Mouse (Mus musculus): ENCODE measurements around the gene Nalcn.

The Nalcn gene

GRCm38 (mm10) chr14:123512923-123513322, 114.0 kb downstream of the Nalcn start:
- no peak for DNase-seq (ENCODE audit: low read depth)

GRCm38 (mm10) chr14:123495544-123495943, 131.4 kb downstream of the Nalcn start:
- DNase-seq (ENCODE audit: low read depth), result no peak

GRCm38 (mm10) chr14:123488575-123489207, 138.3 kb downstream of the Nalcn start:
- no peak for DNase-seq (ENCODE audit: low read depth)

- DNase-seq (ENCODE audit: low read depth), result no peak
These were observed 164.9 kb downstream of the Nalcn start for GRCm38 (mm10) chr14:123462026-123462425.

- DNase-seq (ENCODE audit: low read depth), result no peak
These were observed 180.9 kb downstream of the Nalcn start for GRCm38 (mm10) chr14:123446031-123446430.

- no peak for DNase-seq (ENCODE audit: low read depth)
These were observed 191.4 kb downstream of the Nalcn start for GRCm38 (mm10) chr14:123435542-123435941.

GRCm38 (mm10) chr14:123376167-123376855, 250.6 kb downstream of the Nalcn start:
- DNase-seq (ENCODE audit: low read depth), result no peak

- peak; percentile 15 for DNase-seq (ENCODE audit: low read depth)
These were observed 255.4 kb downstream of the Nalcn start for GRCm38 (mm10) chr14:123371522-123371921.

GRCm38 (mm10) chr14:123359691-123360090, 267.3 kb downstream of the Nalcn start:
- no peak for DNase-seq (ENCODE audit: low read depth)

- DNase-seq (ENCODE audit: low read depth), result peak; percentile 25
These were observed 274.0 kb downstream of the Nalcn start for GRCm38 (mm10) chr14:123352973-123353372.

GRCm38 (mm10) chr14:123331841-123332240, 295.1 kb downstream of the Nalcn start:
- DNase-seq (ENCODE audit: low read depth), result no peak

- DNase-seq (ENCODE audit: low read depth), result no peak
These were observed 312.6 kb downstream of the Nalcn start for GRCm38 (mm10) chr14:123314369-123314768.

- DNase-seq (ENCODE audit: low read depth), result no peak
These were observed 314.6 kb downstream of the Nalcn start for GRCm38 (mm10) chr14:123312371-123312770.

- DNase-seq (ENCODE audit: low read depth), result peak; percentile 85
These were observed 330.9 kb downstream of the Nalcn start for GRCm38 (mm10) chr14:123296068-123296467.

- peak; percentile 24 for DNase-seq (ENCODE audit: low read depth)
These were observed 335.6 kb downstream of the Nalcn start for GRCm38 (mm10) chr14:123291118-123292007.

GRCm38 (mm10) chr14:123282165-123282564, 344.8 kb downstream of the Nalcn start:
- DNase-seq (ENCODE audit: low read depth), result no peak

- DNase-seq (ENCODE audit: low read depth), result no peak
These were observed 354.8 kb downstream of the Nalcn start for GRCm38 (mm10) chr14:123272121-123272520.

GRCm38 (mm10) chr14:123240738-123241137, 386.2 kb downstream of the Nalcn start:
- DNase-seq (ENCODE audit: low read depth), result no peak

GRCm38 (mm10) chr14:123239945-123240344, 387.0 kb downstream of the Nalcn start:
- peak; percentile 39 for DNase-seq (ENCODE audit: low read depth)

GRCm38 (mm10) chr14:123237002-123237401, 389.9 kb downstream of the Nalcn start:
- no peak for DNase-seq (ENCODE audit: low read depth)

- DNase-seq (ENCODE audit: low read depth), result no peak
These were observed 394.2 kb downstream of the Nalcn start for GRCm38 (mm10) chr14:123232630-123233206.

All from fibroblast of lung, adult 2 months (primary cell).